Mouse (Mus musculus) gonadal fat pad, adult 2 months (tissue): ENCODE measurements around the gene Ptbp2. TPM values are rescaled to one million over a fixed set of nuclear protein-coding genes. Genes with fewer than 3 reads are reported as not detected.

Experiments used
- DNase-seq: peaks from one replicate; pipeline ENCODE4 v3.0.0-alpha.2; 2012; ENCODE audit warnings: low read depth
- polyA plus RNA-seq: library from polyadenylated mRNA; depleted of rRNA; stranded (reverse); fragments of >200 nt; gene quantifications from 2 replicates; pipeline ENCODE4 v1.2.3, GENCODE M21; 2012

Gene Ptbp2
- polyA plus RNA-seq, 1 experiment, result 14.0 TPM

- no peak for DNase-seq
Observed at GRCm38 (mm10) chr3:119684741-119685140, 99.5 kb downstream of the Ptbp2 start.
